24 mouse cellular contexts compared by ENCODE assay signal in the genomic region with DNA sequence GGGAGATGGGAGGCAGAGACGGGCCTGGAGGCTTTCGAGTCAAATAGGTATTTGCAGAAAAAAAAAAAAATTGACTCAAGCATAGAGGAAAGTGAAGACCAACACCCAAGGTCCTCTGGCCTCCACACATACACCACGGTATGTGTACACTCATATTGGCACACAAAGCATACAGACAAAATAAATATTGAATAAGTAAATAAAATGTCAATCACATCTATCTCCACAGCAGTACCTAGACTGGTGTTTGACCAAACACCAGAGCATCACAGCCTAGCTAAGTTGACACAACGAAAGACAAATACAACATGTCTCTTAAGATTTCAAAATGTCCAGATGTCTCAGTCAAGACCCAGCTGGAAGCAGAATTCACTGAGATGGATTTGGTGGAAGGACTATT.
"Had no signal": no experiment of that assay in that cellular context is flagged by ENCODE, and none has a peak within 500 bp of the region (broad histone marks: within the 10 kb centered on the region; RNA-seq: fewer than 3 reads in every experiment).

No protein-coding gene starts in this region.

- H3K27me3 ChIP-seq: heart, embryonic 13.5 days; heart, embryonic 15.5 days; hindbrain, embryonic 13.5 days; hindbrain, embryonic 15.5 days; kidney, embryonic 15.5 days; limb, embryonic 13.5 days; limb, embryonic 15.5 days had no signal

- H3K9ac ChIP-seq: heart, embryonic 13.5 days; heart, embryonic 15.5 days; hindbrain, embryonic 13.5 days; hindbrain, embryonic 15.5 days; kidney, embryonic 15.5 days; limb, embryonic 13.5 days; limb, embryonic 15.5 days had no signal

- DNase-seq: gastrocnemius, postnatal 14 days; gastrocnemius, postnatal 36 days; heart, adult 2 months; heart, postnatal 14 days; heart, postnatal 36 days; kidney, adult 11 months; kidney, adult 2 months; kidney, adult 9 months; kidney, postnatal 14 days; kidney, postnatal 36 days; layer of hippocampus, adult 9-11 months; layer of hippocampus, postnatal 36 days; left cerebral cortex, postnatal 4 days had no signal

- H3K27ac ChIP-seq: heart, adult 2 months; heart, embryonic 13.5 days; heart, embryonic 15.5 days; hindbrain, embryonic 13.5 days; hindbrain, embryonic 15.5 days; hindbrain, postnatal 0 days; kidney, embryonic 15.5 days; kidney, postnatal 0 days; limb, embryonic 13.5 days; limb, embryonic 15.5 days had no signal

- ATAC-seq: hindbrain, postnatal 0 days; intestine, embryonic 16.5 days had no signal

- H3K9me3 ChIP-seq: heart, embryonic 15.5 days; hindbrain, embryonic 13.5 days; hindbrain, embryonic 15.5 days; kidney, embryonic 15.5 days; limb, embryonic 13.5 days; limb, embryonic 15.5 days had no signal

- H3K4me3 ChIP-seq: heart, adult 2 months; heart, embryonic 13.5 days; heart, embryonic 15.5 days; hindbrain, embryonic 13.5 days; hindbrain, embryonic 15.5 days; kidney, embryonic 15.5 days; limb, embryonic 13.5 days; limb, embryonic 15.5 days had no signal

- H3K4me2 ChIP-seq: heart, embryonic 11.5 days; heart, embryonic 13.5 days; heart, embryonic 15.5 days; hindbrain, embryonic 13.5 days; hindbrain, embryonic 15.5 days; kidney, embryonic 15.5 days; limb, embryonic 13.5 days; limb, embryonic 15.5 days had no signal

- H3K36me3 ChIP-seq: heart, embryonic 13.5 days; heart, embryonic 15.5 days; hindbrain, embryonic 13.5 days; hindbrain, embryonic 15.5 days; kidney, embryonic 15.5 days; limb, embryonic 13.5 days; limb, embryonic 15.5 days had no signal

- H3K4me1 ChIP-seq: hindbrain, embryonic 13.5 days; hindbrain, embryonic 15.5 days; kidney, embryonic 15.5 days; limb, embryonic 15.5 days had no signal
